Mouse (Mus musculus) lung, embryonic 15.5 days (tissue): ENCODE measurements at regions not wholly inside any gene's neighbourhood (a gene's known extent, or its start where the extent isn't known, plus 50 kb on each side); places are given as distances from the start of the nearest gene placed in this dataset.

Source experiments
- ATAC-seq: fragments of 200-750 bp; cut with Nextera tagmentation; 2 replicates; pipeline ENCODE4 v1.8.0; 2017; ENCODE audit warnings: moderate number of reproducible peaks, borderline replicate concordance; ENCODE audit not compliant: low FRiP score, low TSS enrichment; ENCODE audit errors: extremely low read depth
- H3K27ac ChIP-seq: fragments of 300-500 bp; sonication (generic); 2 replicates; pipeline ENCODE4 v1.5.1; 2015; ENCODE audit warnings: moderate library complexity, mild to moderate bottlenecking, inconsistent platforms
- H3K27me3 ChIP-seq: fragments of 300-500 bp; sonication (generic); 2 replicates; pipeline ENCODE4 v1.6.1; 2015; ENCODE audit warnings: inconsistent platforms
- H3K36me3 ChIP-seq: fragments of 300-500 bp; sonication (generic); 2 replicates; pipeline ENCODE4 v1.6.1; 2015; ENCODE audit warnings: inconsistent platforms
- H3K4me1 ChIP-seq: fragments of 300-500 bp; sonication (generic); 2 replicates; pipeline ENCODE4 v1.6.1; 2015; ENCODE audit warnings: inconsistent platforms
- H3K4me2 ChIP-seq: fragments of 300-500 bp; sonication (generic); 2 replicates; pipeline ENCODE4 v1.6.1; 2015; ENCODE audit warnings: inconsistent platforms, mild to moderate bottlenecking, moderate library complexity
- H3K4me3 ChIP-seq: fragments of 300-500 bp; sonication (generic); 2 replicates; pipeline ENCODE4 v1.5.1; 2015; ENCODE audit warnings: mild to moderate bottlenecking, inconsistent platforms
- H3K9ac ChIP-seq: fragments of 300-500 bp; sonication (generic); 2 replicates; pipeline ENCODE4 v1.6.1; 2015; ENCODE audit warnings: inconsistent platforms
- H3K9me3 ChIP-seq: fragments of 300-500 bp; sonication (generic); 2 replicates; pipeline ENCODE4 v1.6.1; 2016; ENCODE audit warnings: inconsistent platforms
- WGBS: fragments of 180-500 bp; shearing (Covaris S2); methylation state at CpG from one replicate; pipeline ENCODE4 v1.1.7; 2015; 5-methylcytosine and 5-hydroxymethylcytosine counted together

- WGBS, result 31% methylated on average over 7 of the region's 7 CpGs
- H3K36me3 ChIP-seq, result no peaks in the 10 kb centered on the region
- peak overlapping the region; percentile 37 for H3K27ac ChIP-seq
- H3K4me1 ChIP-seq, result peaks cover 19% of the 10 kb centered on the region; the same call in 1 of the 2 replicates
- H3K9ac ChIP-seq, result no peak overlapping the region
- no peak overlapping the region for H3K4me3 ChIP-seq
- no peak overlapping the region for H3K4me2 ChIP-seq
- peak; percentile 46; the same call in 1 of the 2 replicates for ATAC-seq
- no peaks in the 10 kb centered on the region for H3K9me3 ChIP-seq
- H3K27me3 ChIP-seq, result no peaks in the 10 kb centered on the region
Observed at GRCm38 (mm10) chr14:62188147-62188885, 104.1 kb upstream of the Rnaseh2b start.

- H3K36me3 ChIP-seq, result no peaks in the 10 kb centered on the region
- WGBS, result 67% methylated on average over 2 of the region's 2 CpGs
- no peak for ATAC-seq
Observed at GRCm38 (mm10) chr14:62191624-62192023, 100.8 kb upstream of the Rnaseh2b start.

GRCm38 (mm10) chr14:62192814-62193213 lies 99.6 kb upstream of the Rnaseh2b start:
- 59% methylated on average over 8 of the region's 8 CpGs for WGBS
- no peaks in the 10 kb centered on the region for H3K27me3 ChIP-seq
- no peak overlapping the region for H3K4me3 ChIP-seq
- ATAC-seq, result no peak
- no peak overlapping the region for H3K4me2 ChIP-seq
- peak overlapping the region; percentile 37; the same call in 1 of the 2 replicates for H3K27ac ChIP-seq
- no peak overlapping the region for H3K9ac ChIP-seq
- H3K9me3 ChIP-seq, result no peaks in the 10 kb centered on the region
- H3K4me1 ChIP-seq, result peaks cover 16% of the 10 kb centered on the region; the same call in 1 of the 2 replicates
- no peaks in the 10 kb centered on the region for H3K36me3 ChIP-seq

More at GRCm38 (mm10) chr14:62191624-62192023, 100.8 kb upstream of the Rnaseh2b start:
- H3K9me3 ChIP-seq, result no peaks in the 10 kb centered on the region
- no peak overlapping the region for H3K27ac ChIP-seq
- no peak overlapping the region for H3K9ac ChIP-seq
- no peak overlapping the region for H3K4me2 ChIP-seq
- H3K27me3 ChIP-seq, result no peaks in the 10 kb centered on the region
- no peak overlapping the region for H3K4me3 ChIP-seq
- peaks cover 21% of the 10 kb centered on the region; the same call in 1 of the 2 replicates for H3K4me1 ChIP-seq

GRCm38 (mm10) chr14:62193371-62193770 lies 99.0 kb upstream of the Rnaseh2b start:
- H3K9ac ChIP-seq, result no peak overlapping the region
- no peaks in the 10 kb centered on the region for H3K27me3 ChIP-seq
- H3K4me1 ChIP-seq, result peaks cover 15% of the 10 kb centered on the region; the same call in 1 of the 2 replicates
- no peak overlapping the region for H3K4me3 ChIP-seq
- H3K27ac ChIP-seq, result peak overlapping the region; percentile 37; the same call in 1 of the 2 replicates
- WGBS, result 36% methylated on average over 4 of the region's 4 CpGs
- H3K9me3 ChIP-seq, result no peaks in the 10 kb centered on the region
- no peak overlapping the region for H3K4me2 ChIP-seq
- no peaks in the 10 kb centered on the region for H3K36me3 ChIP-seq
- ATAC-seq, result no peak

GRCm38 (mm10) chr14:62196776-62197175 lies 95.6 kb upstream of the Rnaseh2b start:
- WGBS, result 67% methylated on average over 4 of the region's 4 CpGs
- no peak overlapping the region for H3K4me3 ChIP-seq
- no peak overlapping the region for H3K27ac ChIP-seq
- no peaks in the 10 kb centered on the region for H3K36me3 ChIP-seq
- H3K9ac ChIP-seq, result no peak overlapping the region
- H3K4me1 ChIP-seq, result peaks cover 8% of the 10 kb centered on the region; the same call in 1 of the 2 replicates
- H3K4me2 ChIP-seq, result no peak overlapping the region
- no peaks in the 10 kb centered on the region for H3K9me3 ChIP-seq
- H3K27me3 ChIP-seq, result no peaks in the 10 kb centered on the region
- no peak for ATAC-seq

GRCm38 (mm10) chr14:62198476-62199190 lies 93.8 kb upstream of the Rnaseh2b start:
- no peaks in the 10 kb centered on the region for H3K4me1 ChIP-seq
- H3K4me3 ChIP-seq, result no peak overlapping the region
- no peak overlapping the region for H3K4me2 ChIP-seq
- no peaks in the 10 kb centered on the region for H3K27me3 ChIP-seq
- no peak overlapping the region for H3K9ac ChIP-seq
- ATAC-seq, result no peak
- no peaks in the 10 kb centered on the region for H3K36me3 ChIP-seq
- no peak overlapping the region for H3K27ac ChIP-seq
- no peaks in the 10 kb centered on the region for H3K9me3 ChIP-seq
- 56% methylated on average over 6 of the region's 6 CpGs for WGBS

- Histone ChIP-seq H3K4me3 (no peak overlapping the region), H3K36me3 (no peaks in the 10 kb centered on the region), H3K4me2 (no peak overlapping the region), H3K9me3 (no peaks in the 10 kb centered on the region), H3K27ac (peak overlapping the region; percentile 24; the same call in 1 of the 2 replicates), H3K9ac (no peak overlapping the region), H3K4me1 (peaks cover 7% of the 10 kb centered on the region; the same call in 1 of the 2 replicates), H3K27me3 (no peaks in the 10 kb centered on the region)
- no peak for ATAC-seq
- 18% methylated on average over 1 of the region's 1 CpGs for WGBS
Observed at GRCm38 (mm10) chr14:62215071-62215470, 77.3 kb upstream of the Rnaseh2b start.

GRCm38 (mm10) chr14:62216995-62217394 lies 75.4 kb upstream of the Rnaseh2b start:
- no peak for ATAC-seq

GRCm38 (mm10) chr14:62217971-62218370 lies 74.4 kb upstream of the Rnaseh2b start:
- no peak for ATAC-seq
- H3K4me1 ChIP-seq, result peaks cover 7% of the 10 kb centered on the region; the same call in 1 of the 2 replicates
- no peaks in the 10 kb centered on the region for H3K27me3 ChIP-seq
- no peaks in the 10 kb centered on the region for H3K36me3 ChIP-seq
- H3K9ac ChIP-seq, result no peak overlapping the region
- H3K4me3 ChIP-seq, result no peak overlapping the region
- WGBS, result 64% methylated on average over 2 of the region's 2 CpGs
- no peak overlapping the region for H3K4me2 ChIP-seq
- no peak overlapping the region for H3K27ac ChIP-seq
- H3K9me3 ChIP-seq, result no peaks in the 10 kb centered on the region

More at GRCm38 (mm10) chr14:62216995-62217394, 75.4 kb upstream of the Rnaseh2b start:
- Histone ChIP-seq H3K4me3 (no peak overlapping the region), H3K4me2 (no peak overlapping the region), H3K27ac (peak overlapping the region; percentile 8; the same call in 1 of the 2 replicates), H3K36me3 (no peaks in the 10 kb centered on the region), H3K9ac (no peak overlapping the region), H3K4me1 (peaks cover 7% of the 10 kb centered on the region; the same call in 1 of the 2 replicates), H3K27me3 (no peaks in the 10 kb centered on the region), H3K9me3 (no peaks in the 10 kb centered on the region)
- 77% methylated on average over 1 of the region's 1 CpGs for WGBS

GRCm38 (mm10) chr14:62218716-62219115 lies 73.7 kb upstream of the Rnaseh2b start:
- Histone ChIP-seq H3K4me3 (no peak overlapping the region), H3K9ac (no peak overlapping the region), H3K27me3 (no peaks in the 10 kb centered on the region), H3K27ac (peak overlapping the region; percentile 4; the same call in 1 of the 2 replicates), H3K4me1 (peaks cover 7% of the 10 kb centered on the region; the same call in 1 of the 2 replicates), H3K36me3 (no peaks in the 10 kb centered on the region), H3K4me2 (no peak overlapping the region), H3K9me3 (no peaks in the 10 kb centered on the region)
- 47% methylated on average over 2 of the region's 2 CpGs for WGBS
- no peak for ATAC-seq

- Histone ChIP-seq H3K9me3 (no peaks in the 10 kb centered on the region), H3K27me3 (no peaks in the 10 kb centered on the region), H3K4me3 (no peak overlapping the region), H3K27ac (0 out of 2 replicates have a peak overlapping the region, but pooled peaks have one; percentile 41), H3K4me2 (no peak overlapping the region), H3K4me1 (no peaks in the 10 kb centered on the region), H3K36me3 (no peaks in the 10 kb centered on the region), H3K9ac (no peak overlapping the region)
- 44% methylated on average over 4 of the region's 4 CpGs for WGBS
- peak; percentile 39; the same call in 1 of the 2 replicates for ATAC-seq
Observed at GRCm38 (mm10) chr14:62220770-62221169, 71.6 kb upstream of the Rnaseh2b start.
